Mouse (Mus musculus) layer of hippocampus, adult 18-20 months (tissue): ENCODE data around the gene Trp53i13. TPM values are rescaled to one million over a fixed set of nuclear protein-coding genes. Genes with fewer than 3 reads are reported as not detected.
A peak's percentile ranks its signal among the peaks of the same experiment; 100 is the strongest.
"Not testable (repeated sequence)": the region's sequence is repeated elsewhere in the genome, so short reads cannot be mapped to it uniquely, and the experiment has no call there.

Experiments
- DNase-seq, 2 experiments: peaks; one replicate each; pipeline ENCODE4 v3.0.0; 2022; ENCODE audit warnings: low spot score in 2 of 2
- long read RNA-seq: library from polyadenylated mRNA; stranded (forward); transcript quantifications from one replicate; pipeline ENCODE4 v2.0.0, GENCODE M21; 2021
- total RNA-seq, 2 experiments: library from RNA; stranded (reverse); gene quantifications; 2 replicates each; pipeline ENCODE4 v1.2.3; 2021

The Trp53i13 gene
- total RNA-seq, result 1 to 10 TPM; 6.7 to 7.5 TPM
- long read RNA-seq, partial matches to known transcripts, result 1 of 12 reads
- long read RNA-seq, other reads (novel, unspliced or antisense), result 7 of 12 reads

DNA sequence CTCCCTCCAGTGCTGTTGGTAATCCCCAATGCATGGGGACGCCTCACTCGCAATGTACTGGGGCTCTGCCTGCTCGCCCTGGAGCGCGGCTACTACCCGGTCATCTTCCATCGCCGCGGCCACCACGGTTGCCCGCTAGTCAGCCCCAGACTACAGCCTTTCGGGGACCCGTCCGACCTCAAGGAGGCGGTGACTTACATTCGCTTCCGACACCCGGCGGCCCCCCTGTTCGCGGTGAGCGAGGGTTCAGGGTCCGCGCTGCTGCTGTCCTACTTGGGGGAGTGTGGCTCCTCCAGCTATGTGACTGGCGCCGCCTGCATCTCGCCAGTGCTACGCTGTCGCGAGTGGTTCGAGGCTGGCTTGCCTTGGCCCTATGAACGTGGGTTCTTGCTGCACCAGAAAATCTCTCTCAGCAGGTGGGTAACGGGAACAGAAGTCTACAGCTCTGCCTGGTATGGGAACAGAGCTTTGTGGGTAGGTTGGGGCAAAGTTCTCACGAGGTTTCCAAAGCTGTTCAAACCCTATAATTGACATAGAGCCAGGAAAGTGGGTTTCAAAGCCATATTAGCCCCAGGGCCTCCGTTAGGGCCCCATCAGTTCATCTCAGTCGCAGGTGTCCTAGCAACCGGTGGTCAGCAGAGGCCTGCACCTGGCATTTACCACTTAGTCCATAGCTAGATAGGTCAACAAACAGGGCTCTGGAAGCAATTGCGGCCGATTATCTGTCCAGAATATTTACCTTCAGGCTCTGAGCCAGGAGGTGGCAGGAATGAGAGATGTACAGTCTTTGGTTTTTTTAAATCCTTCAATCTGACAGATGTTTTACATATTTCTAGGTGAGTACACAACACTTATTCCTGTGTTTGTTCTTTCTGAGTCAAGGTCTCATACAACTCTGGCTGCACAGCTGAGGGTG, at the start of gene Trp53i13:
TSS of gene Trp53i13 (minus strand) at position 344 of the 916 bp plus-strand sequence.
- no peak for DNase-seq

DNA sequence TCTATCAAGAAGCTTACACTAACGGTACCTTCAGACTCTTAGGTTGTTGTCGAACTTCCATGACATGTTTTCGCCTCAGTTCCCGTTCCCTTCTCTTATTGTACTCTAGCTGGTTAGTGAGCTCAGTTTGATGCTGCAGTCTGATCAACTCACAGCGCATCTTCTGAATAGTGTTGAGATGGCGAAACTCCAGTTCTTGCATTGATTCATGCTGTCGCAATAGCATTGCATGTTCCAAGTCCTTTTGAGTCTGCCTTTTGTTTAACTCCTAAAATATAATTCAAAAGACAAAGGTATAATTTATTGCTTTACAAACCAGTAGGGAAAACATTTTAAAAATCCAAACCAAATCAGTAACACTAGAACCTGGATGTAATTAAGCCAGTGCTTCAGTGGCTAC, 29.5 kb upstream of the Trp53i13 start:
- DNase-seq, result peak in 1 of 2 experiments; percentile 32

DNA sequence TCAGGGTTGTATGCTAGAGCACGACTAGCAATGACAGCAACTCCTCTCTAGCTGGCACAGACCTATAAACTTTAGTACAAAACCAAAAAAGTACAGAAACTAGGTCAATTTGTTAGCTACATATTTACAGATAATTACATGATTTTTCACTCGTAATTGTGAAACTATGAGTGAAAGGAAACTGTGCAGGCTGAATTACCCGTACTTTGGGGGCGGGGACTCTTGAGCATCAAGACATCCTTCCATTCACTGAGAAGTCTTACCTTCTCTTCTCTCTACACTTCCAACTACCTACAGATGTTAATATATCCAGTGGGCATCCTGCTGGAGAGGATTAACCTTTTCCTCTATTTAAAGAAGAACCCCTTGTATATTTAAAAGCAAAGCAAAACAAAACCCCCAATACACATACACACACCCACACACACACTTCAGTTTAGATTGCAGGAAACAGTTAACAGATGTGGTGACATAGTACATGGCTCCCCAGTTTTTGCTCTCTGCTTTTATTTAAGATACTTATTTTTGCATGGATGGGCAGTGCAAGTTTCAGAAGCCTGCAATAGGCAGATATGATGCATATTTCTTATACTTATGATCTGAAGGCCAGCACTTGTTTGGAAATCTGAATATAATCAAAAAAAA, 16.5 kb upstream of the Trp53i13 start:
- no peak for DNase-seq

DNA sequence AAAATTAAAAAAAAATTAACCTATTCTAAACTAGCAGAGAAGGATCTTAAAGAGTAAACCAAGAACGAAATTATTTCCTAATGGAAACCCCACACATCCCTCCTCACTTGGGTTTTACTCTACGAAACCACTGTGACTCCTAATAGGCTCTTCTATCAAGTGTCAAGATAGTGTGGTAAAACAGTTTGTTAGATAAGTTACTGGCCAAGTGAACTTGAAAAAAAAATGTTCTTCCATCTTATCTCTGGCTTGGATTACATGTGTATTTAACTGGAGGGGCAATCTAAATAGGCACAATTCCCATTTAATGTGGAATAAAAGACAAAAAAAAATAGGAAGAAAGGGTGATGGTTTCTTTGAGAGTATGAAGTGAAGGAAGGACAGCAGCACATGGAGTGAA, 15.1 kb upstream of the Trp53i13 start:
- DNase-seq, result no peak

DNA sequence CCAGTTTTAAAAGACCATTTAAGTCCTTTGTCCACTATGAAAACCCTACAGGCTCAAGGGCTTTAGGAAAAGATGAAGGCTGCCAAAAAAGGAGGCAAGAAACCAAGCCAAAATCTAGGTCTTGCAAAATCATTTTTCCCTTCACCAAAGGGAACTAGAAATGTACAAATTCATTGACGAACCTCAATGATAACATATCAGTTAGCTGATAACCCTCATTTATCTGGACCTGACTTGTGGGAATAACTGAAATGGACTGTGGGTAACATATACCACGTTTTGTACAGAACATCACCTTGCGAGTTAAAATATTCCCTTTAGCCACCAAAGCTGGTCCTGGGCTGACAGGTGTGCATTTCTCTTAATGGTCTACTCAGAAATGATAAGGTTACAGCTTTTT, 13.9 kb upstream of the Trp53i13 start:
- DNase-seq, result no peak

DNA sequence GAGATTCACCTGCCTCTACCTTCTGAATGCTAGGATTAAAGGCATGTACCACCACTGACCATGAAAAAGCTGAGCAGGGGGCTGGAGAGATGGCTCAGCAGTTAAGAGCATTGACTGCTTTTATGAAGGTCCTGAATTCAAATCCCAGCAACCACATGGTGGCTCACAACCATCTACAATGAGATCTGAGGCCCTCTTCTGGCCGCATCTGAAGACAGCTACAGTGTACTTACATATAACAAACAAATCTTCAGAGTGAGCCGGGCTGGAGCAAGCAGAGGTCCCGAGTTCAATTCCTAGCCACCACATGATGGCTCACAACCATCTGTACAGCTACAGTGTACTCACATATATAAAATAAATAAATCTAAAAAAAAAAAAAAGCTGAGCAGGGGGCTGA, 12.6 kb upstream of the Trp53i13 start:
- DNase-seq, result not testable (repeated sequence)

DNA sequence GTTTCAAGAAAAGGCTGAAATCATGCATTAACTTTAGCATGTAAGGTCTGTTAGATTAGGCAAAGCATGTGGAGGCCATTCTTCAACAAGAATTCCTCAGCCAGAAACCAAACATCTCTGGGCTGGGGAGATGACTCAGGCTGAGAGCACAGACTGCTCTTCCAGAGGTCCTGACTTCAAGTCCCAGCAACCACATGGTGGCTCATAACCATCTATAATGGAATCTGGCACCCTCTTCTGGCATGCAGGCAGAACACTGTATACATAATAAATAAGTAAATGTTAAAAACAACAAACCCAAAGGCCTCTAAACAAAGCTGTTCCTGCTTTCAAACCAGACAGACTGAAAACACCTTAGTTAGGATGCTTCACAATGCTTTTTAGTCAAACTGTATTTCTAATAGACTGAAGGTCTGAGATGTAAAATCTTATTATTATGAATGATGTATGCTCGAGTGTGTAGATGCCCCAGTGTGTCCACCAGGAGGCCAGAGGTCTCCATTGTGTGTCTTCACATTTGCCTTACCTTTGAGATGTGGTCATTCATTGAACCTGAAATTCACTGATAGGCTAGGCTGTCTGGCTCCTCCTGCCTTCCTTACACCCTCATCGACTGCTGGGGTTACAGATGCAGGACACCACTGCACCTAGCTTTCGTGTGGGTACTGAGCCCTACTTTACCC, 10.2 kb upstream of the Trp53i13 start:
- DNase-seq, result no peak

DNA sequence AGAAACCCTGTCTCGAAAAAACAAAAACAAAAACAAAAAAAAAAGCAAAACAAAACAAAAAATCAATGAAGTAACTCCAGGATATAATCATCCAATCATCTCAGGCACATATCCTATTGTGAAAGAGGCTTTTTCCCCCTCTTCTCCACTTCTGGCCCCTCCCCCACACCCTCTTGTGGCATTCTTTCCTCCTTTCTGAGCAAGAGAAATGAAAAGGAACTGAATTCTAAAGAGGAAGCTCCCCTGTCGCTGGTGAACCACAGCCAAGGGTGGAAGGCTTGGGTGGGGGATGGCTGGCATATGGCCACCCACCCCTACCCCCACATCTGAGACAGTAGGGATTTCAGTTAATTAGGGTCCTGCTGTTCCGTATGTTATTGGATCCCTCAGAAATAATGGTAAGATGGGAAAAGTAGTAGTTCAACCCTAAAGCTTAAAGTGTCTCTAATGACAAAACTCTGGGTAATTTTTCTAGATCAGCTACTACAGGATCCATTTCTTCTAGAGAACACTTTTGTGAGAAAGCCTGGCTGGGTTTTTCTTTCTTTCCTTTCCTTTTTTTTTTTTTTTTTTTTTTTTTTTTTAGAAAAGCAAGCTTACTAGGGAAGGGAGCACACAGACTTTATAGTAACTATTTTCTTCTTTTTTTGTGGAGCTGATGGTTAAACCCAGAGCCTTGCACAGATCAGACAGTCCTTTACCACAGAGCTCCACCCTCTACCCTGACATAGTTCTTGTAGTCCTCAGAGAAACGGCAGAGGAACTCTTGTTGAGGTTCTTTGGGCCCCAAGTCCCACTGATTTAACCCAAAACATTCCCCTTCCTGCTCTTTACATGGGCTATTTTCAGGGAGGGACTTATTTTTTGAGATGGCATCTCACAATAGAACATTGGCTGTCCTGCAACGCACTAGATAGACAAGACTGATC, 5.1 kb upstream of the Trp53i13 start:
- DNase-seq, result no peak

DNA sequence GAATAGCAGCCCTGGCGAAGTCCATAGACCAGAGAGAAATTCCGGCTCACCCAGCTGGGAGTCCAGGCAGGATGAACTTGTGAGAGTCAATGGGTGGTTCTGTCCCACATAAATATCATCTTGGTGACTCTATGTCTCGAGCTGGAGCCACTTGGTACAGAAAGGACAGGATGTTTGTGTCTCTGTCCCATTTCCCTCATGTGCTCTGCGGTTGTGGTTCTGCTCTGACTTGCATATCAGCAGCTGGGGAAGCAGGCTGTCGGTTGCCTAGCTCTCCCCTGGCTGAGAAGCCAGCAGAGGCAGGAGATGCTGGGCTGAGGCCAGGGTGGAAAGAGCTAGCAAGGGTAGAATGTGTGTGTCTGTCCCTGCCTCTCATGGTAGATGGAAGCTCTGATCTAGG, 3.3 kb upstream of the Trp53i13 start, which contains the start of gene Gm10392:
TSS of gene Gm10392 (minus strand) at position 156 of the 400 bp plus-strand sequence.
- no peak for DNase-seq

DNA sequence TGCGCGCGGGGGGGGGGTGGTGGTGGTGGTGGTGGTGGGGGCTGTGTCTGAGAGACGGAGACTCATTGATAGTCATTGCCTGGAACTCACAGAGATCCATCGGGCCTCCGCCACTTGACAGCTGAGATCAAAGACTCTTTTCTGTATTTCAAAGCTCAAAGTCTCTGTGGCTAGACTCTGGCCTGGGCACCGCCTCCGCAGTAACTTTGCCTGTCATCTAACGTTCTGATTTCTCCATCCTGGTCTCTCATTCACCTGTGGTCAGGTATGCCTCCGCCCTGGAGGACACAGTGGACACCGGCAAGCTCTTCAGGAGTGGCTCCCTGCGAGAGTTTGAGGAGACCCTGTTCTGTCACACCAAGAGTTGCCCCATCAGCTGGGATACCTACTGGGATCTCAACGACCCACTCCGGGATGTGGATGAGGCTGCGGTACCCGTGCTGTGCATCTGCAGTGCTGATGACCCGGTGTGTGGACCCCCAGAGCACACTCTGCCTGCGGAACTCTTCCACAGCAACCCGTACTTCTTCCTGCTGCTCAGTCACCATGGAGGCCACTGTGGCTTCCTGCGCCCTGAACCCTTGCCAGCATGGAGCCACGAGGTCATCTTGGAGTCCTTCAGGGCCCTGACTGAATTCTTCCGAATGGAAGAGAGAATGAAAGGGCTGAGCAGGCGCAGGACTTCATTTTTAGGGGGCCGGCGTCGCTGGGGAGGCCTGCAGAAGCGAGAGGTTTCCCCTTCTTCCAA, 2.4 kb upstream of the Trp53i13 start:
- no peak for DNase-seq

DNA sequence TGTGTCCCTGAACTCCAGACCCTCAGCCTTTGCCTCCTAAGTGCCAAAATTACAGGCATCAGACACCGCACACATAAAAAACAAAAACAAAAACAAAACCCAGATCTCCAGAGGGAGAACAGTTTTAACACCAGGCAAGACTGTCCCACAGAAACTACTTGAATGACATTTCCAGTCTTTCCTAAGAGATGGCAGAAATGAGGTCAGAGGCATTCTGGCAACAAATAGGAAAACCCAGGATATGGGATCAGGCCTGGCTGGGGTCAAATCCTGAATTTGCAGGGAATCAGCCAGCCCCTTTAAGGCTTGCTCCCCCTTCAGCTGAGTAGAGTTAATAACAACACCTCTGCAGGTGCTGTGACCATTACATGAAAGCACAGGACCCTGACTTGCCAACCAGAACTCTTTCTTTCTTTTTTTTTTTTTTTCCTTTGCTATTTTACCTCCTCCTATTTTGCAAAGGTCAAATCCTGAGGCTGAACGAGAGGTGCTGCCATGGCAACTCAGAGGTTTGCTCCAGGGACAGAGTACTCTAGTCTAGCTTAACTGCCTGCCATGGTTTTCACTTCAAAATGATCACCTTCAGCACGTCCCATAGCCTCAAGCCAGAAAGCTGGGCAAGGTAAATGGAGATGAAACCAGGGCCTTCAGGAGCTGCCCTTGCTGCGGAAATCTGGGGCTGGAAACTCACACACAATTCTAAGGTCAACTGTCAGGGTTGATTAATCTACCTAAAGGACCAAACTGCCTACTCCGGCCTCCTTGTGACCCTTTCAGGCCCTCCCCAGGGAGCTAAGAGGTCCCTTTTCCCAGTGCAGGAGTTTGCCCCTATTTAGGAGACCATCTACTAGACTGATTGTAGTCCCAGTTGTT, 1.0 kb upstream of the Trp53i13 start:
- DNase-seq, result no peak

DNA sequence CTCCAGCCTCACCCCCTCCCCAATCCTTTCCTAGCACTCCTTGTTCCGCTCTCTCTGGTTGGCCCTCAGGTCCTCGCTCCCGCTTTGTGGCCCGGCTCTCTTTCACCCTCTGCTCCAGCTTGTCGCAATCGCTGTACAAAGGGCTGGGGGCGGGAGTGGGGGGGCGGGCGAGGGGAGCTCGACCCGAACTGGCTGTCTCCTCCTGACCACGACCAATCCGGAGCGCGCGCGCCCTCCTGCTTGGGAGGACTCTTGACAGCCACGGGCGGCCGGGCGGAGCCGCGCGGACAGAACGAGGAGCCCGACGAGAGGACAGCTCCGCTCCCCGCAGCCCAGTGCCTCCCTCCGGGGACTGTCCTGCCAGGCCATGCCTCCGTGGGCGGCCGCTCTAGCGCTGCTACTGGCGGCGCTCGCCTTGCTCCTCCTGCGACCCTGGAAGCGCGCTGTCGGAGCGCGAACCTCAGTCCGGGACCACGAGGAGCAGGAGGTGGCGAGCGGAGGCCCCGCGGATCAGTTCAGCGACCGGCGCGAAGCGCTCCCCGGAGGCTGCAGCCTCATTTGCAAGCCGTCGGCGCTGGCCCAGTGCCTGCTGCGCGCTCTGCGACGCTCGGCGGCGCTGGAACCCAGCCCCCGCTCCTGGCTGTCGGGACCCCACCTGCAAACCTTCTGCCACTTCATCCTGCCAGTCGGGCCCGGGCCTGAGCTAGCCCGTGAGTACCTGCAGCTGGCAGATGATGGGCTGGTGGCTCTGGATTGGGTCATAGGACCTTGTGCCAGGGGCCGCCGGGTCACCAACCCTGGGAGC, 746 bp downstream of the Trp53i13 start, which contains the start of gene Abhd15:
TSS of gene Abhd15 (plus strand) at position 290 of the 805 bp plus-strand sequence.
- no peak for DNase-seq

DNA sequence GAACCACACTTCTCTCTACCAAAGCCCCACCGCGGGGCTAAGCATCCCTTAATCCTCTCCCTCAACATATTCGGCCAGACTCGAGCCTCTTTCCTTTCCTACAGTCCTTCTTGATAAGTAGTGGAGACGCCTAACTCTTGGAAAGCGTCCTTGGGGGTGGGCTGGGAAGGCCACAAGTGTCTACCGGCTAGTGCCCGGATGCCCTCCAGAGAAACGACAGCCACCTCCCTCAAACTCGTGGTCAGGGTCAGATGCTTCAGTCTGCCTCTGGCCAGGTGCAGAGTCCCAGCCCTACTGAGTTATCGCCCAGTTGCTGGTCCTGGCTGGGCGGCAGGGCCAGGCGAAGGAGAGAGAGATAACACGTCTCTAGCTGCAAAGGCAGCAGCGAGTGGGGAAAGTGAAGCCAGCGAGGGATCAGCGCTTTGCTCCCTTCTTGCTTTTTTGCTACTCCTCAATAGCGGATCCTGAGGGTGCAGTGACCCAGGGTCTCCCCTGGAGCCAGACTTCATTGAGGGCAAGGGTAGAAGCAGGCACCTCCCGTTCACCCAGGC, 1.4 kb downstream of the Trp53i13 start:
- DNase-seq, result no peak

DNA sequence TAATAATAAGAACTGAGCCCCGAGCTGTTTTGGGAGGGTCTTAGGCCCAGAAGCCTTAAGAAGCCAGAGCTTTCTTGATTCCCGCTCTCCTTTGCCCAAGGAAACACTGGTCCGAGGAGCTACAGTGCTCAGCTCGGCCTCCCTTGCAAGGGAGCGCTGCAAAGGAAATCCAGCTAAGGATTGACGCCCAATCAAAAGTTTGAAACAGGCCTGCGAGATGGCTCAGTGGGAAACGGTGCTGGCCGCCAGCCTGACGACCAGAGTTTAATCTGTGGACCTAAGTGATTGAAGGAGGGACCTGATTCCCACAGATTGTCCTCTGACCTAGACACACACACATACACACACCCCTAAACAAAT, 2.0 kb downstream of the Trp53i13 start:
- no peak for DNase-seq

DNA sequence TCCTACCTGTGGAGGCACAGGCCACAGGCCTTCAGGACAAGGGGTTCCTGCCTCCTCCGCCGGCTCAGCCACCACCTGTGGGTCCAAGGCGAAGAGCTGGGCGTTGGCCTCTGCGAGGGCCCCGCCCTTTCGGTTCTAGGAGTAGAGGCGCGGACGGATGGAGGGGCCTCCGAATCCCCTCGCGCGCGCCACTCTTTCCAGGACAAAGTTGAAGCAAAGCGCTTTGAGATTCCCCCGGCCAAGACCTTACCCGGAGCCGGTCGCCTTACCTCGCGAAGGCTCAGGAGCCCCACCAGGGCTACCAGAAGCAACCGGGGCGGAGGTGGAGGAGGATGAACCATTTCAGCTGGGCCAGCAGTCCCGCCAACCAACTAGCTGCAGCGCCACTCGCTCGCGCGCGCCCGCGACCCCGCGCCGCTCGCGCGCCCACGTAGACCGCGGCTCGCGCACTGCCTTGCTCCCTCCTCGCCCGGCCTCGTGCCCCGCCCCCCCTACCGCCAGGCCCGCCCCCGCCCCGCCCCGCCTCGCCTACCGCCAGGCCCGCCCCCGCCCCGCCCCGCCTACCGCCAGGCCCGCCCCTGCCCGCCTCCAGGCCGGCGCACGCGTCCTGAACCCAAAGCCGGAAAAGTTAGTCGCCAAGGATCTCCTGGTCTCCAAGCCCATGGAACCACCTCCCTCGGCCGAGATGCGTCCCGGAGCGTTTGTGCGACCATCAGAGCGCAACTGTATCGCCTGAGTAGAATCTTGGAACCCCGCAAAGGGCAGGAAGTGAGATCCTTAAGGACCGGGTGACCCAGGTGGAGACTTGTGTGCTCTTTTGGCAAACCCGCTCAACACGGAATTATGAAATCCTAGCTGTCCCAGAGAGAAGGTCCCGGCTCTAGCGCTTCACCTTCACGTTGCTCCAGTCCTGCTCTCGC, 2.6 kb downstream of the Trp53i13 start:
- DNase-seq, result peak in 1 of 2 experiments; percentile 75

DNA sequence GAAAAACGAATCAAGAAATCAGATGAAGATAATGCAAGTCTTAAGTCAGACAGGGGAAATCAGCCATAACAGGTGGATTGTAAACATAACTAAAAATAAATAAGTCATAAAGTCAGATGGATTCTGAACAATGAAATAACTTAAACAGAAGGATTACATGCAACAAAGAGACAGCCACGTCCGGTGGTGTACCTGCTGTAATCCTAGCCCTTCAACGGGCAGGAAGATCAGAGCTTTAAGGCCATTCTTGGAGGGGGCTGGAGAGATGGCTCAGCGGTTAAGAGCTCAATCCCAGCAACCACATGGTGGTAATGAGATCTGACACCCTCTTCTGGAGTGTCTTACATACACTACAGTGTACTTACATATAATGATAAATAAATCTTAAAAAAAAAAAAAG, 4.4 kb downstream of the Trp53i13 start:
- no peak for DNase-seq
